In genomic region chr16:92286609-92287008, GRCm38 (mm10) we compare ENCODE assay signal across 8 mouse cellular contexts. TPM values are rescaled to one million over a fixed set of nuclear protein-coding genes. Genes with fewer than 3 reads are reported as not detected.
DNase-seq lines count a peak whose midpoint lies in the region; TF ChIP-seq lines count a peak whose summit lies in the region.

No protein-coding gene starts in this region.

- no peak overlapping the region for H3K27ac ChIP-seq in layer of hippocampus, adult 2 months

- DNase-seq in ES-CJ7 (ENCODE audit: low read depth, low spot score), result peak; percentile 80
- DNase-seq in adrenal gland, postnatal 14 days, result peak; percentile 91
- DNase-seq in embryo, embryonic 11.5 days (ENCODE audit: low read depth, low spot score), result peak; percentile 78
- peak; percentile 46 to 71 for DNase-seq in heart, adult 9 months (ENCODE audit: low spot score in 2 of 2)
- DNase-seq in layer of hippocampus, adult 2 months (ENCODE audit: low spot score in 2 of 2), result peak; percentile 77 to 93
- DNase-seq in lung, postnatal 14 days, result peak; percentile 94
- peak; percentile 78 for DNase-seq in right cerebral cortex, postnatal 25 days
- peak; percentile 89 for DNase-seq in urinary bladder, postnatal 25 days (ENCODE audit: low spot score)

- TF ChIP-seq CTCF in layer of hippocampus, adult 2 months (conservative IDR thresholded peaks at IDR 0.05), result peak; percentile 97

- no peak overlapping the region for H3K4me3 ChIP-seq in layer of hippocampus, adult 2 months

RNA-seq across cellular contexts. Expression of gene Kcne2, which starts 5.6 kb away (rescaled TPM):
- total RNA-seq in adrenal gland, postnatal 14 days (2021), result not detected in 2 replicates
- total RNA-seq in layer of hippocampus, adult 2 months (2021), result under 1 TPM in 1 of 2 experiments, not detected in 1; 0.82 TPM

RNA-seq across cellular contexts. Expression of gene Smim11, which starts 14.5 kb away (rescaled TPM):
- 63.6 and 68.8 TPM in 2 replicates for total RNA-seq in adrenal gland, postnatal 14 days (2021)
- 10 to 100 TPM; 19.2 to 20.4 TPM for total RNA-seq in layer of hippocampus, adult 2 months (2021)

RNA-seq across cellular contexts. Expression of gene Fam243, which starts 34.6 kb away (rescaled TPM):
- not detected in 2 replicates for total RNA-seq in adrenal gland, postnatal 14 days (2021)
- total RNA-seq in layer of hippocampus, adult 2 months (2021), result not detected
